Mouse (Mus musculus): Measurements from ENCODE around the gene Tmem141.
A peak's percentile ranks its signal among the peaks of the same experiment; 100 is the strongest.

Gene Tmem141

DNA sequence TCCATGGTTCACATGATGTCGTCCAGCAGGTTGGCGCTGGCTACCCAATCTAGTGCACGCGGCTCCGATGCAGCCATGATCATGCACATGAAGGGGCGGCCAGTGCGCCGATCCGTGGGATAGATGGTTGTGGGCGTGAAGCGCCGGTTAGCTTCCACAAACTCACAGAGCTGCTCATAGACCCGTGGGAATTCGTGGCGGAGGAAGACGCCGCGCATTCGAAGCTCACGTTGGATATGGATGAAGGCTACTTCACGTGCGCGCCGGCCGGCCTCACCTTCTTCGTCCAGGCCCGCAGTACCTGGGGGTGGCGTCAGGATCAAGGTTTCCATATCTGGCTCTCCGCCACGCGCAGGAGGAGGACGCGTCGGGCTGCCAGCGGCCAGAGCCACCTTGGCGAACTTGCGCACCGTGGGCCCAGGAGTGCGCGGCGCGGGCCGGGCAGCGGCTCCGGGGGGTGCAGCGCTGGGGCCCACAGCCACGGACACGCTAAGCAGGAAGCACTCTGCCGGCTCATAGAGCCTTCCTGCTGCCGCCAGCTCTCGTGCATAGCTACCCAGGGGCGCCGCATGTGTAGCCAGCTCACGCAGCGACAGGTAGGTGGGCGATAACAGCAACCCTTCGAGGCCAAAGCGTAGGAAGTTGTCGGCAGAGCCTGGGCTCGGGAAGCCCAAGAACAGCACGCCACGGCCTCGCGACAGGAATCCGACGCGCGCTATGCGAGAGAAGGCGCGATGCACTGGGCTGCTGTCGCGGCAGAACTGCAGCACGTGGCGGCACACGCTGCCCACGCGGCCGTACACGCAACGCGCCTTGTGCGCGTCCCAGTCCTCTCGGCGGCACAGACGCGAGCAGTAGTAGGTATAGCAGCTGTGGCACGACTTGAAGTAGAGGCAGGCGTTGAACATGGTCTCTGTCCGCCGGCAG lies 44.6 kb downstream of the Tmem141 start:
- DNase-seq: peak; percentile 59

DNA sequence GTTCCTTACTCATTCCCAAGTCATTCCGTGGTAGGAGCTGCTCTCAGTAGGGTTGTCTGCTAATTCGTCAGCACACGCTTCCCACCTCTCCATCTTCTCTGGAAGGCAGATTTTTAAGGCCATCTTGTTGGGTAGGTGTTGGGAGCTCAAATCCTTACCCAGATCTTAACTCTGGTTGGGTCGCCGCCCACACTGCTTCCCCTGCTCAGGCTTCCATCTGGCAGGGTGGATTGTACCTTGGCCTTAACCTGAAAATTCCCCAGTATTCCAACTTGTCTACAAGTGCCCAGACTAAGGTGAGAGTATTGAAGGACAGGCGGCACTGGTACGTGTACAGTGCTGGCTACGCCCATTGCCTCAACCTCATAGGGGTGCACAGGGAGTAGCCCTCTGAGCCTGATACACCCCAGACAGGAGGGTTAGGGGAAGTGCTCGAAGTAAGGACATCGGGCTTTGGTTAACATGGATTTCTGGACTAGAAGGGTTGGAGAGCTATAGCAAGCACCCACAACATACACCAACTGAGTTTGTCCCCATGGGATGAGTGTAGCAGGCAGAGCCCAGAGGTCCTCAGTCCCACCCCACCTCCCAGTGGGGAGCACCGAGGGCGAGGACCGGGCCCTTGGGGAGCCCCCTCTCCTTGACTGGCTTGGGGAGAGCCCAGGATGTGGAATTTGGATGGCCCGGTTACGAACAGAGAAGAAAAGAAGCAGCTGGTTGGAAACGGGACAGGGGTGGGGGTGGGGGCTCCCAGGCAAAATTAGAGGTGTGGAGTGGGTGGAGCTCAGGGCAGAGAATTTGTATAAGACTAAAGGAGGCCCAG lies 45.6 kb downstream of the Tmem141 start:
- peak; percentile 22 for DNase-seq

GRCm38 (mm10) chr2:25575432-25576027 lies 46.3 kb downstream of the Tmem141 start:
- DNase-seq: peak; percentile 80

GRCm38 (mm10) chr2:25574579-25575431 lies 47.0 kb downstream of the Tmem141 start, which contains the start of the genes Mamdc4 and Phpt1:
Gene Mamdc4, minus strand, starts transcription at chr2:25574845.
Gene Phpt1, minus strand, starts transcription at chr2:25575224.
- DNase-seq: peak; percentile 98

- no peak for DNase-seq
These were observed 47.7 kb downstream of the Tmem141 start for GRCm38 (mm10) chr2:25574136-25574535.

DNA sequence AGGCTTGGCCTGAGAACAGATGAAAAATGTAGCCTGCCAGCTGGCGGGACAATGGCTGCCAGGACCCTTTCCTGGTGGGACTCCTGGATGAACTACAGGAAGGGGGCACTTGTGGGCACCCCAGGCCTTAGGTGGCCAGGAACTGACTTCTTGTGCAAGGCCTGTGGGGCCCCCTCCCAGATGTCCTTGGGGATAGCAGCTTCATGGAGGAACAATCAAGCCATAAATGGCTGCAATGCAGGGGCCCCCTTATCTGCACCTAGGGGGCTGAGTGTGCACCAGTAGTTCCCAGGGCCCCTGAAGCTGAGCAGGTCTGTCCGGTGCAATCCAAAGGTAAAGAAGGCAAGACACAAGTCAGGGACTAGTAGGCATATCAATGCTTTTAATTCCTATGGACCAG lies 48.7 kb downstream of the Tmem141 start:
- peak; percentile 10 for DNase-seq

- DNase-seq: no peak
These were observed 50.6 kb downstream of the Tmem141 start for GRCm38 (mm10) chr2:25571221-25571620.

Measured in thymus, postnatal 4 days (tissue).